ENCODE assay signal across 7 mouse cellular contexts in genomic region chr17:34120180-34120723, GRCm38 (mm10). TPM values are rescaled to one million over a fixed set of nuclear protein-coding genes. Genes with fewer than 3 reads are reported as not detected.
DNase-seq lines count a peak whose midpoint lies in the region; ATAC-seq and TF ChIP-seq lines count a peak whose summit lies in the region.

No protein-coding gene starts in this region.

- peak; percentile 38 for TF ChIP-seq POLR2A in kidney, adult 2 months (IDR thresholded peaks at IDR 0.05; ENCODE audit: low read depth, low read length)
- no peak; the same call in 1 of the 2 replicates for TF ChIP-seq POLR2A in limb, embryonic 14.5 days (IDR thresholded peaks at IDR 0.05; ENCODE audit: borderline replicate concordance, extremely low read depth, insufficient read depth, insufficient read length)

- 0 out of 2 replicates have a peak, but pooled peaks have one; percentile 4 for ATAC-seq in limb, embryonic 14.5 days (ENCODE audit: low FRiP score, low read depth)
- 0 out of 2 replicates have a peak, but pooled peaks have one; percentile 1 for ATAC-seq in midbrain, embryonic 16.5 days

- no peak for TF ChIP-seq CTCF in kidney, adult 2 months (conservative IDR thresholded peaks at IDR 0.05; ENCODE audit: insufficient read depth, insufficient read length, low read depth, low read length)

- peaks cover 29% of the 10 kb centered on the region for H3K4me1 ChIP-seq in embryonic facial prominence, embryonic 10.5 days
- H3K4me1 ChIP-seq in kidney, adult 2 months (ENCODE audit: control insufficient read depth, insufficient read depth, low read length), result peaks cover 6% of the 10 kb centered on the region
- peaks cover 19% of the 10 kb centered on the region for H3K4me1 ChIP-seq in limb, embryonic 14.5 days (ENCODE audit: control insufficient read depth, insufficient read depth, low read length)
- peaks cover 33% of the 10 kb centered on the region for H3K4me1 ChIP-seq in midbrain, embryonic 16.5 days (ENCODE audit: control insufficient read depth, insufficient read depth, low read length)

- H3K4me3 ChIP-seq in embryonic facial prominence, embryonic 10.5 days, result peak overlapping the region; percentile 99
- H3K4me3 ChIP-seq in kidney, adult 2 months (ENCODE audit: insufficient read depth, low read depth, low read length), result peak overlapping the region; percentile 99
- H3K4me3 ChIP-seq in limb, embryonic 14.5 days (replicated peaks; ENCODE audit: low read length), result peak overlapping the region; percentile 100
- H3K4me3 ChIP-seq in midbrain, embryonic 16.5 days (ENCODE audit: low read depth, low read length), result peak overlapping the region; percentile 88

- H3K36me3 ChIP-seq in embryonic facial prominence, embryonic 10.5 days (replicated peaks), result peaks cover 42% of the 10 kb centered on the region
- peaks cover 23% of the 10 kb centered on the region for H3K36me3 ChIP-seq in kidney, adult 2 months (ENCODE audit: control insufficient read depth, insufficient read depth, low read length)
- peaks cover 38% of the 10 kb centered on the region for H3K36me3 ChIP-seq in limb, embryonic 14.5 days (ENCODE audit: control insufficient read depth, insufficient read depth, low read length)
- peaks cover 10% of the 10 kb centered on the region for H3K36me3 ChIP-seq in midbrain, embryonic 16.5 days (ENCODE audit: control insufficient read depth, insufficient read depth, low read length)

- peak overlapping the region; percentile 97 for H3K9ac ChIP-seq in limb, embryonic 14.5 days (ENCODE audit: low read depth, low read length, severe bottlenecking)
- peak overlapping the region; percentile 99 for H3K9ac ChIP-seq in midbrain, embryonic 16.5 days (ENCODE audit: low read depth, low read length)

- H3K9me3 ChIP-seq in embryonic facial prominence, embryonic 10.5 days, result no peaks in the 10 kb centered on the region
- H3K9me3 ChIP-seq in limb, embryonic 14.5 days (ENCODE audit: control insufficient read depth, low read length), result no peaks in the 10 kb centered on the region
- no peaks in the 10 kb centered on the region for H3K9me3 ChIP-seq in midbrain, embryonic 16.5 days (replicated peaks; ENCODE audit: control insufficient read depth, low read length, poor library complexity, severe bottlenecking)

- under 1% methylated on average over 42 of the region's 42 CpGs for WGBS in embryonic facial prominence, embryonic 10.5 days
- WGBS in kidney, adult 2 months, result under 1% methylated on average over 41 of the region's 42 CpGs
- WGBS in limb, embryonic 14.5 days, result 0% methylated on average over 29 of the region's 42 CpGs
- under 1% methylated on average over 37 of the region's 42 CpGs for WGBS in midbrain, embryonic 16.5 days

- DNase-seq in adrenal gland, postnatal 10 days, result peak; percentile 95
- peak; percentile 93 for DNase-seq in embryonic facial prominence, embryonic 10.5 days (ENCODE audit: low spot score)
- peak; percentile 99 for DNase-seq in heart, adult 11 months
- peak; percentile 94 for DNase-seq in kidney, adult 2 months
- peak; percentile 88 for DNase-seq in limb, embryonic 14.5 days (ENCODE audit: low spot score)
- DNase-seq in spleen, postnatal 14 days (ENCODE audit: low spot score in 2 of 2), result peak; percentile 66 to 75

- H3K27me3 ChIP-seq in embryonic facial prominence, embryonic 10.5 days (replicated peaks; ENCODE audit: low read depth, poor library complexity, severe bottlenecking), result no peaks in the 10 kb centered on the region
- no peaks in the 10 kb centered on the region for H3K27me3 ChIP-seq in kidney, adult 2 months (replicated peaks; ENCODE audit: control insufficient read depth, insufficient read depth, low read length)
- no peaks in the 10 kb centered on the region for H3K27me3 ChIP-seq in limb, embryonic 14.5 days (ENCODE audit: control insufficient read depth, insufficient read depth, low read length)
- H3K27me3 ChIP-seq in midbrain, embryonic 16.5 days (ENCODE audit: control insufficient read depth, insufficient read depth, low read depth, low read length), result no peaks in the 10 kb centered on the region

- peak overlapping the region; percentile 97 for H3K4me2 ChIP-seq in limb, embryonic 14.5 days (replicated peaks; ENCODE audit: low read depth, low read length, severe bottlenecking)
- peak overlapping the region; percentile 84 for H3K4me2 ChIP-seq in midbrain, embryonic 16.5 days (ENCODE audit: low read length)

- peak overlapping the region; percentile 100 for H3K27ac ChIP-seq in embryonic facial prominence, embryonic 10.5 days (replicated peaks)
- peak overlapping the region; percentile 100 for H3K27ac ChIP-seq in kidney, adult 2 months (ENCODE audit: insufficient read depth, low read depth, low read length)
- peak overlapping the region; percentile 100 for H3K27ac ChIP-seq in limb, embryonic 14.5 days (replicated peaks; ENCODE audit: low read depth, low read length)
- peak overlapping the region; percentile 100 for H3K27ac ChIP-seq in midbrain, embryonic 16.5 days (ENCODE audit: low read length)

RNA-seq across cellular contexts. Expression of gene H2-DMa, which starts 0.9 kb away (rescaled TPM):
- total RNA-seq in adrenal gland, postnatal 10 days (2021), result 10 to 100 TPM in 1 of 2 experiments, 1 to 10 TPM in 1; 8.9 to 15.2 TPM
- 4.2 and 4.8 TPM in 2 replicates for polyA plus RNA-seq in embryonic facial prominence, embryonic 10.5 days (2016; fragmentation: Nextera tagmentation; extraction: Ambion mirVana)
- polyA plus RNA-seq in kidney, adult 2 months (2012; rRNA removed), result 30.1 and 37.1 TPM in 2 replicates
- polyA plus RNA-seq in limb, embryonic 14.5 days (2012; rRNA removed), result 13.1 and 20.2 TPM in 2 replicates
- polyA plus RNA-seq in limb, embryonic 14.5 days (2014; fragmentation: Nextera tagmentation; extraction: Ambion mirVana), result 16.8 and 19.0 TPM in 2 replicates
- polyA plus RNA-seq in midbrain, embryonic 16.5 days (2015; fragmentation: Nextera tagmentation; extraction: Ambion mirVana), result 22.5 and 22.7 TPM in 2 replicates

RNA-seq across cellular contexts. Expression of gene Brd2, which starts 2.2 kb away (rescaled TPM):
- total RNA-seq in adrenal gland, postnatal 10 days (2021), result 100 to 1,000 TPM; 170 to 181 TPM
- 141 and 144 TPM in 2 replicates for polyA plus RNA-seq in embryonic facial prominence, embryonic 10.5 days (2016; fragmentation: Nextera tagmentation; extraction: Ambion mirVana)
- 110 and 117 TPM in 2 replicates for polyA plus RNA-seq in kidney, adult 2 months (2012; rRNA removed)
- 197 and 217 TPM in 2 replicates for polyA plus RNA-seq in limb, embryonic 14.5 days (2012; rRNA removed)
- polyA plus RNA-seq in limb, embryonic 14.5 days (2014; fragmentation: Nextera tagmentation; extraction: Ambion mirVana), result 121 and 141 TPM in 2 replicates
- polyA plus RNA-seq in midbrain, embryonic 16.5 days (2015; fragmentation: Nextera tagmentation; extraction: Ambion mirVana), result 117 and 126 TPM in 2 replicates

RNA-seq across cellular contexts. Expression of gene H2-DMb2, which starts 22.9 kb away (rescaled TPM):
- 1 to 10 TPM; 4.5 to 4.8 TPM for total RNA-seq in adrenal gland, postnatal 10 days (2021)
- 0.17 and 0.28 TPM in 2 replicates for polyA plus RNA-seq in embryonic facial prominence, embryonic 10.5 days (2016; fragmentation: Nextera tagmentation; extraction: Ambion mirVana)
- polyA plus RNA-seq in kidney, adult 2 months (2012; rRNA removed), result 3.2 and 15.6 TPM in 2 replicates
- polyA plus RNA-seq in limb, embryonic 14.5 days (2012; rRNA removed), result 0.31 and 0.54 TPM in 2 replicates
- polyA plus RNA-seq in limb, embryonic 14.5 days (2014; fragmentation: Nextera tagmentation; extraction: Ambion mirVana), result 0.23 and 0.36 TPM in 2 replicates
- 0.49 and 0.53 TPM in 2 replicates for polyA plus RNA-seq in midbrain, embryonic 16.5 days (2015; fragmentation: Nextera tagmentation; extraction: Ambion mirVana)

RNA-seq across cellular contexts. Expression of gene H2-Oa, which starts 28.1 kb away (rescaled TPM):
- total RNA-seq in adrenal gland, postnatal 10 days (2021), result 1 to 10 TPM; 1.4 to 1.5 TPM
- 0.31 and 0.69 TPM in 2 replicates for polyA plus RNA-seq in embryonic facial prominence, embryonic 10.5 days (2016; fragmentation: Nextera tagmentation; extraction: Ambion mirVana)
- polyA plus RNA-seq in kidney, adult 2 months (2012; rRNA removed), result 3.1 and 8.5 TPM in 2 replicates
- polyA plus RNA-seq in limb, embryonic 14.5 days (2012; rRNA removed), result 1.0 and 1.7 TPM in 2 replicates
- 0.70 and 0.85 TPM in 2 replicates for polyA plus RNA-seq in limb, embryonic 14.5 days (2014; fragmentation: Nextera tagmentation; extraction: Ambion mirVana)
- 0.16 TPM in 1 of 2 replicates, not detected in the other for polyA plus RNA-seq in midbrain, embryonic 16.5 days (2015; fragmentation: Nextera tagmentation; extraction: Ambion mirVana)

RNA-seq across cellular contexts. Expression of gene H2-DMb1, which starts 32.6 kb away (rescaled TPM):
- 1 to 10 TPM; 3.6 to 5.8 TPM for total RNA-seq in adrenal gland, postnatal 10 days (2021)
- 0.52 and 0.55 TPM in 2 replicates for polyA plus RNA-seq in embryonic facial prominence, embryonic 10.5 days (2016; fragmentation: Nextera tagmentation; extraction: Ambion mirVana)
- polyA plus RNA-seq in kidney, adult 2 months (2012; rRNA removed), result 72.3 and 80.5 TPM in 2 replicates
- polyA plus RNA-seq in limb, embryonic 14.5 days (2012; rRNA removed), result 4.2 and 6.9 TPM in 2 replicates
- polyA plus RNA-seq in limb, embryonic 14.5 days (2014; fragmentation: Nextera tagmentation; extraction: Ambion mirVana), result 2.4 and 2.7 TPM in 2 replicates
- 0.69 and 0.88 TPM in 2 replicates for polyA plus RNA-seq in midbrain, embryonic 16.5 days (2015; fragmentation: Nextera tagmentation; extraction: Ambion mirVana)

Comparison
In these comparisons a context has a peak if more than half of its experiments do, and no peak if none do; other contexts are left out.
1. Peak in every context shown above with its lines: DNase-seq, ATAC-seq, H3K4me3 ChIP-seq and H3K27ac ChIP-seq.